Comparison of ENCODE assay signal across 13 mouse cellular contexts in the genomic region with DNA sequence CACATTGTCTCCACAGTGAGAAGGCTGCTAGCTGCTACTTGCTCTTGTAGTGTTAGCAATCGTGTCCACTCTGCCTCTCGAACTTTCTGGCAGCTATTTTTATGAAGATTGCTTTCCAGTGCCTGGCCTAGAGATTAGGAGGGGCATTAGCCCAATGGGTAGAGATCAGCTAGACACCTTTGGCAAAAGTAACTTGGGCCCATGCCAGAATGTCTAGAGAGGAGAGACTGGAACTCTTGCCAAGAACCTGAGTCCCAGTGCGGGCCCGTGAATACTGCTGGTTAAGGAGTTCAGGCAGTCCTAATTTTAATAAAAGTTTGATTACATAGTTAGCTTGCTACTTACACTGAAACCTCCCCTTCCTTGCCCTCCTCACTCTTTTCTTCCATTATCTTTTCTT.
DNase-seq lines count a peak whose midpoint lies in the region; ATAC-seq and TF ChIP-seq lines count a peak whose summit lies in the region.
"Had no signal": no experiment of that assay in that cellular context is flagged by ENCODE, and none has a peak within 500 bp of the region (broad histone marks: within the 10 kb centered on the region; RNA-seq: fewer than 3 reads in every experiment).

No protein-coding gene starts in this region.

- no peaks in the 10 kb centered on the region for H3K4me1 ChIP-seq in embryonic facial prominence, embryonic 13.5 days
- 0 out of 2 replicates have a peak, but pooled peaks cover 2% of the 10 kb centered on the region for H3K4me1 ChIP-seq in embryonic facial prominence, embryonic 10.5 days
- peaks cover 11% of the 10 kb centered on the region for H3K4me1 ChIP-seq in limb, embryonic 14.5 days (ENCODE audit: control insufficient read depth, insufficient read depth, low read length)
- H3K4me1 ChIP-seq in limb, embryonic 10.5 days: peaks cover 6% of the 10 kb centered on the region
- H3K4me1 ChIP-seq in heart, embryonic 15.5 days (replicated peaks): peaks cover 13% of the 10 kb centered on the region
- H3K4me1 ChIP-seq: forebrain, embryonic 10.5 days had no signal

- H3K9ac ChIP-seq in embryonic facial prominence, embryonic 13.5 days: no peak overlapping the region
- no peak overlapping the region for H3K9ac ChIP-seq in limb, embryonic 14.5 days (ENCODE audit: low read depth, low read length, severe bottlenecking)
- H3K9ac ChIP-seq in heart, embryonic 15.5 days: no peak overlapping the region

- no peak for ATAC-seq in embryonic facial prominence, embryonic 13.5 days (ENCODE audit: insufficient number of reproducible peaks, insufficient read depth, low FRiP score, low TSS enrichment, low read depth)
- ATAC-seq in limb, embryonic 14.5 days (ENCODE audit: low FRiP score, low read depth): no peak
- 0 out of 2 replicates have a peak, but pooled peaks have one; percentile 39 for ATAC-seq in heart, embryonic 15.5 days (replicated peaks; ENCODE audit: insufficient number of reproducible peaks, insufficient read depth, low FRiP score, low read depth)

- no peaks in the 10 kb centered on the region for H3K9me3 ChIP-seq in embryonic facial prominence, embryonic 13.5 days
- no peaks in the 10 kb centered on the region for H3K9me3 ChIP-seq in embryonic facial prominence, embryonic 10.5 days
- H3K9me3 ChIP-seq in limb, embryonic 14.5 days (ENCODE audit: control insufficient read depth, low read length): no peaks in the 10 kb centered on the region
- H3K9me3 ChIP-seq in limb, embryonic 10.5 days (replicated peaks): no peaks in the 10 kb centered on the region
- H3K9me3 ChIP-seq in heart, embryonic 15.5 days (replicated peaks): no peaks in the 10 kb centered on the region
- H3K9me3 ChIP-seq: forebrain, embryonic 10.5 days had no signal

- no peak for TF ChIP-seq POLR2A in limb, embryonic 14.5 days (IDR thresholded peaks at IDR 0.05; ENCODE audit: borderline replicate concordance, extremely low read depth, insufficient read depth, insufficient read length)

- 80% methylated on average over 4 of the region's 4 CpGs for WGBS in embryonic facial prominence, embryonic 13.5 days
- 89% methylated on average over 4 of the region's 4 CpGs for WGBS in embryonic facial prominence, embryonic 10.5 days
- 40% methylated on average over 4 of the region's 4 CpGs for WGBS in limb, embryonic 14.5 days
- WGBS in limb, embryonic 10.5 days: 92% methylated on average over 4 of the region's 4 CpGs
- WGBS in heart, embryonic 15.5 days: 24% methylated on average over 4 of the region's 4 CpGs

- 0 out of 2 replicates have a peak overlapping the region, but pooled peaks have one; percentile 11 for H3K27ac ChIP-seq in embryonic facial prominence, embryonic 13.5 days
- H3K27ac ChIP-seq in embryonic facial prominence, embryonic 10.5 days (replicated peaks): no peak overlapping the region
- no peak overlapping the region for H3K27ac ChIP-seq in limb, embryonic 14.5 days (replicated peaks; ENCODE audit: low read depth, low read length)
- no peak overlapping the region for H3K27ac ChIP-seq in limb, embryonic 10.5 days
- H3K27ac ChIP-seq in heart, embryonic 15.5 days: peak overlapping the region; percentile 57
- H3K27ac ChIP-seq: forebrain, embryonic 10.5 days had no signal

- no peaks in the 10 kb centered on the region for H3K27me3 ChIP-seq in embryonic facial prominence, embryonic 13.5 days
- H3K27me3 ChIP-seq in embryonic facial prominence, embryonic 10.5 days (replicated peaks; ENCODE audit: low read depth, poor library complexity, severe bottlenecking): no peaks in the 10 kb centered on the region
- no peaks in the 10 kb centered on the region for H3K27me3 ChIP-seq in limb, embryonic 14.5 days (ENCODE audit: control insufficient read depth, insufficient read depth, low read length)
- H3K27me3 ChIP-seq in limb, embryonic 10.5 days (ENCODE audit: low read depth, poor library complexity, severe bottlenecking): no peaks in the 10 kb centered on the region
- no peaks in the 10 kb centered on the region for H3K27me3 ChIP-seq in heart, embryonic 15.5 days

- DNase-seq in embryonic facial prominence, embryonic 10.5 days (ENCODE audit: low spot score): no peak
- DNase-seq in limb, embryonic 14.5 days (ENCODE audit: low spot score): peak; percentile 40
- no peak for DNase-seq in limb, embryonic 10.5 days (ENCODE audit: low spot score)
- peak; percentile 27 to 32 for DNase-seq in kidney, postnatal 36 days
- no peak for DNase-seq in frontal cortex, postnatal 25 days (ENCODE audit: low spot score in 2 of 2)
- no peak for DNase-seq in frontal cortex, postnatal 36 days (ENCODE audit: low spot score in 2 of 2)
- DNase-seq: cerebellum, adult 11 months; layer of hippocampus, adult 9-11 months; right cerebral cortex, postnatal 14 days; thymus, postnatal 25 days had no signal

- no peak overlapping the region for H3K4me3 ChIP-seq in embryonic facial prominence, embryonic 13.5 days
- H3K4me3 ChIP-seq in embryonic facial prominence, embryonic 10.5 days: no peak overlapping the region
- no peak overlapping the region for H3K4me3 ChIP-seq in limb, embryonic 14.5 days (replicated peaks; ENCODE audit: low read length)
- no peak overlapping the region for H3K4me3 ChIP-seq in limb, embryonic 10.5 days
- H3K4me3 ChIP-seq in heart, embryonic 15.5 days: no peak overlapping the region
- H3K4me3 ChIP-seq: forebrain, embryonic 10.5 days had no signal

- H3K36me3 ChIP-seq in embryonic facial prominence, embryonic 13.5 days: no peaks in the 10 kb centered on the region
- H3K36me3 ChIP-seq in embryonic facial prominence, embryonic 10.5 days (replicated peaks): no peaks in the 10 kb centered on the region
- H3K36me3 ChIP-seq in limb, embryonic 14.5 days (ENCODE audit: control insufficient read depth, insufficient read depth, low read length): no peaks in the 10 kb centered on the region
- no peaks in the 10 kb centered on the region for H3K36me3 ChIP-seq in limb, embryonic 10.5 days
- no peaks in the 10 kb centered on the region for H3K36me3 ChIP-seq in heart, embryonic 15.5 days
- H3K36me3 ChIP-seq: forebrain, embryonic 10.5 days had no signal

- H3K4me2 ChIP-seq in embryonic facial prominence, embryonic 13.5 days: no peak overlapping the region
- H3K4me2 ChIP-seq in limb, embryonic 14.5 days (replicated peaks; ENCODE audit: low read depth, low read length, severe bottlenecking): no peak overlapping the region
- H3K4me2 ChIP-seq in heart, embryonic 15.5 days: no peak overlapping the region

Comparison
In these comparisons a context has a peak if more than half of its experiments do, and no peak if none do; other contexts are left out.
1. H3K27ac ChIP-seq: peak in embryonic facial prominence, embryonic 13.5 days (single experiment) and heart, embryonic 15.5 days (single experiment); none in embryonic facial prominence, embryonic 10.5 days (single experiment), limb, embryonic 14.5 days (single experiment) and limb, embryonic 10.5 days (single experiment).
2. DNase-seq: peak in limb, embryonic 14.5 days (single experiment) and kidney, postnatal 36 days (2 of 2); none in embryonic facial prominence, embryonic 10.5 days (single experiment), limb, embryonic 10.5 days (single experiment), frontal cortex, postnatal 25 days (0 of 2) and frontal cortex, postnatal 36 days (0 of 2).